In the genomic region with DNA sequence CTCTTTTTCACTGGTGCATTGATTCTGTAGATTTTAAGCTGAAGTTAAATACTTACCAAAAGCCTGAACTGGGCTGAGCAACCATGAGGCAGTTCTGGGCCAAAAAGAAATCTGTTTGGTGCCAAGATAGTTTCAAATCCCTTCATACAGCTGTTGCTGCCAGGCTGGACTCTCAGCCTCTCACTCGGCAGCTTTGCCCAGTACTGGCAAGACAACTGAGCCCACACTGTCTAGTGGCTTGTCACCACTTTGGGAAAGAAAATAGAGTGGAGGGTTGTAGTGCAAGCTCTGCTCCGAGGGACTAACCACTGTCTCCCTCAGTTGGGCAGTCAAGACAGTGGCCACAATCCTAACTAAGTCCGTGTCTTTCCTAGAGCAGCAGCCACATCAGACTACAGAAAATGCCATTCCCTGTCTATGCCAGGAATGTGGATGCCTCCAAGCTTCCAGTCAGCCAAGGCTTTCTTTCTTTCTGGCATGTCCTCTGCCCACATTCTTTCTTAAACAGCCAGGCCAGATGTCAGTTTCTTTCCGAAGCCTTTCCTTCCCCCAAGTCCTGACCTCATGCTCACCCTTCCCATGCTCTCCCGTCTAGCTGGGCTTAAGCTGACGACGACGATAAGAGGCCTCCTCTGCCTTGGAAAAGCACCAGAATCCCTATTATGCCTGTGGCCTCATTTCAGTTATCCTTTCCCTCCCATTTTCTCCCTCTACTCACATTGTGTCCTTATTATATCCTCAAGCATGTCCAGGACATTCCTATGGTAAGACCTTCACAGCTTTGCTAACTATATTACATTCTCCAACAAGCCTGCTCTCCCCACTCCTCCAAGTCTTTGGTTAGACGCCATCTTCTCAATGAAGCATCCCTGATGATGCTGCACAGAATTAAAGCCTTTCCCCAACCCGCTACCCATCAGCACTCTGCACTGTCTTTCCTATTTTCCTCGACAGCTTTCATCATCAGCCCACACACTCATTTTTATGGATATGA, we compare ENCODE assay signal across 8 mouse cellular contexts. TPM values are rescaled to one million over a fixed set of nuclear protein-coding genes. Genes with fewer than 3 reads are reported as not detected.
A peak's percentile ranks its signal among the peaks of the same experiment; 100 is the strongest.
DNase-seq lines count a peak whose midpoint lies in the region; ATAC-seq and TF ChIP-seq lines count a peak whose summit lies in the region.

No protein-coding gene starts in this region.

- peaks cover 16% of the 10 kb centered on the region for H3K4me1 ChIP-seq in liver, adult 2 months (ENCODE audit: control insufficient read depth, insufficient read depth, low read length)
- H3K4me1 ChIP-seq in liver, embryonic 12.5 days, result peaks cover 21% of the 10 kb centered on the region

- peak overlapping the region; percentile 37 for H3K27ac ChIP-seq in liver, adult 2 months (replicated peaks; ENCODE audit: insufficient read depth, low read depth, low read length)
- H3K27ac ChIP-seq in liver, embryonic 12.5 days, result no peak overlapping the region

- no peak overlapping the region for H3K4me3 ChIP-seq in liver, adult 2 months (ENCODE audit: insufficient read depth, low read depth, low read length)
- no peak overlapping the region for H3K4me3 ChIP-seq in liver, embryonic 12.5 days

- ATAC-seq in liver, embryonic 12.5 days, result no peak
- no peak for ATAC-seq in megakaryocyte-erythroid progenitor cell, adult 5-6 weeks (replicated peaks; ENCODE audit: low FRiP score, low TSS enrichment, poor library complexity, severe bottlenecking)

- H3K4me2 ChIP-seq in liver, embryonic 12.5 days, result no peak overlapping the region

- no peak overlapping the region for H3K9ac ChIP-seq in liver, adult 2 months (ENCODE audit: low read depth, low read length)
- H3K9ac ChIP-seq in liver, embryonic 12.5 days, result no peak overlapping the region

- no peak for TF ChIP-seq POLR2A in liver, adult 2 months (IDR thresholded peaks at IDR 0.05; ENCODE audit: extremely low read depth, insufficient read depth, low read length)

- H3K36me3 ChIP-seq in liver, adult 2 months (ENCODE audit: control insufficient read depth, insufficient read depth, low read length), result peaks cover 2% of the 10 kb centered on the region; the same call in 1 of the 2 replicates
- no peaks in the 10 kb centered on the region for H3K36me3 ChIP-seq in liver, embryonic 12.5 days

- H3K27me3 ChIP-seq in liver, adult 2 months (ENCODE audit: control insufficient read depth, insufficient read depth, low read length), result no peaks in the 10 kb centered on the region
- no peaks in the 10 kb centered on the region for H3K27me3 ChIP-seq in liver, embryonic 12.5 days (replicated peaks)

- H3K79me2 ChIP-seq in liver, adult 2 months (ENCODE audit: control insufficient read depth, insufficient read depth, low read length), result peaks cover 22% of the 10 kb centered on the region; the same call in 1 of the 2 replicates

- WGBS in liver, adult 2 months, result 54% methylated on average over 11 of the region's 11 CpGs
- WGBS in liver, embryonic 12.5 days (ENCODE audit: insufficient replicate concordance), result 59% methylated on average over 11 of the region's 11 CpGs

- peak; percentile 27 for DNase-seq in cerebellum, adult 9-11 months
- DNase-seq in cerebellum, adult 8-10 months, result no peak
- DNase-seq in liver, adult 2 months (ENCODE audit: extremely low read depth, low read depth, low spot score), result peak; percentile 66
- DNase-seq in gastrocnemius, postnatal 25 days, result peak; percentile 31
- DNase-seq in lung, postnatal 36 days, result peak; percentile 44
- DNase-seq in urinary bladder, adult 2 months (ENCODE audit: low spot score), result no peak

- H3K9me3 ChIP-seq in liver, embryonic 12.5 days (replicated peaks), result no peaks in the 10 kb centered on the region

- TF ChIP-seq CTCF in liver, adult 2 months (IDR thresholded peaks at IDR 0.05; ENCODE audit: low read depth, low read length), result no peak

RNA-seq across cellular contexts. Expression of a gene that starts 57.7 kb away (rescaled TPM):
- total RNA-seq in liver, adult 2 months (2014; rRNA removed), result 318 and 380 TPM in 2 replicates
- 251 and 255 TPM in 2 replicates for polyA plus RNA-seq in liver, adult 2 months (2012; rRNA removed)
- 122 and 125 TPM in 2 replicates for polyA plus RNA-seq in liver, embryonic 12.5 days (2016; fragmentation: Nextera tagmentation; extraction: Ambion mirVana)
- total RNA-seq in gastrocnemius, postnatal 25 days (2021), result 10 to 100 TPM; 58.5 to 72.2 TPM
- 853 and 1,045 TPM in 2 replicates for total RNA-seq in megakaryocyte-erythroid progenitor cell, adult 5-6 weeks (2014; fragmentation: Nextera tagmentation)
- 970 and 1,232 TPM in 2 replicates for total RNA-seq in megakaryocyte-erythroid progenitor cell, adult 5-6 weeks (2017)
- 735 and 823 TPM in 2 replicates for polyA plus RNA-seq in urinary bladder, adult 2 months (2012; rRNA removed)

Comparison
In these comparisons a context has a peak if more than half of its experiments do, and no peak if none do; other contexts are left out.
1. DNase-seq: peak in cerebellum, adult 9-11 months (single experiment), liver, adult 2 months (single experiment), gastrocnemius, postnatal 25 days (single experiment) and lung, postnatal 36 days (single experiment); none in cerebellum, adult 8-10 months (single experiment) and urinary bladder, adult 2 months (single experiment).